Mouse (Mus musculus): ENCODE measurements around the gene Arhgap22.

GRCm38 (mm10) chr14:33243261-33243660 is 29.4 kb downstream of the Arhgap22 start:
- no peak for TF ChIP-seq EP300 (IDR thresholded peaks at IDR 0.05; ENCODE audit: low read depth)
- TF ChIP-seq CTCF (IDR thresholded peaks at IDR 0.05; ENCODE audit: low read depth) = no peak
